Comparison of ENCODE assay signal across 18 mouse cellular contexts in the genomic region with DNA sequence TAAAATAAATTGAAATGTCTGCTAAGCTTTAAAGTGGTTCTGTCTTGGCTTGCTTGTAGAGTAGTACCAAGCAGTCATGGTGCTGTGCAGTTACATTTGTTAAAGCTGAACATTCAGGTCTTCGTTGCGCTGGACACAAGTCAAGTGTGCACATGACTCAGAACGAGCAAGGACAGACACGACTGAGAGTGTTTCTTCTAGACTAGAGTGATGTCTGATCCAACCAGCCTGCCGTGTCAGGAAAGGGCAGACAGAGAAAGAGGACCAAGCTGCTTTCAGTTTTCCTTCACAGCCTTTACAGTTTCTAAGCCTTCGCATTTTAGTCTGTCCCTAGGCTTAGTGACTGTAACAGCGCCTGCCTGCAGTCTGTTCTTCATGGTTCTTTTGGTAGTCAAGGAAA. TPM values are rescaled to one million over a fixed set of nuclear protein-coding genes. Genes with fewer than 3 reads are reported as not detected.
DNase-seq lines count a peak whose midpoint lies in the region; ATAC-seq lines count a peak whose summit lies in the region.
"Had no signal": no experiment of that assay in that cellular context is flagged by ENCODE, and none has a peak within 500 bp of the region (broad histone marks: within the 10 kb centered on the region; RNA-seq: fewer than 3 reads in every experiment).

No protein-coding gene starts in this region.

- no peak overlapping the region for H3K4me2 ChIP-seq in intestine, embryonic 15.5 days (replicated peaks)
- H3K4me2 ChIP-seq: forebrain, embryonic 15.5 days; heart, embryonic 11.5 days; heart, embryonic 15.5 days; hindbrain, embryonic 15.5 days had no signal

- ATAC-seq in intestine, embryonic 15.5 days: no peak
- ATAC-seq: forebrain, embryonic 15.5 days; intestine, postnatal 0 days had no signal

- H3K4me3 ChIP-seq in intestine, embryonic 15.5 days (replicated peaks): no peak overlapping the region
- H3K4me3 ChIP-seq: embryonic facial prominence, embryonic 10.5 days; forebrain, embryonic 15.5 days; heart, adult 2 months; heart, embryonic 15.5 days; hindbrain, embryonic 15.5 days had no signal

- no peaks in the 10 kb centered on the region for H3K27me3 ChIP-seq in intestine, embryonic 15.5 days (replicated peaks)
- H3K27me3 ChIP-seq: forebrain, embryonic 15.5 days; heart, embryonic 15.5 days; hindbrain, embryonic 15.5 days had no signal

- DNase-seq in adrenal gland, adult 2 months: peak; percentile 47
- DNase-seq in adrenal gland, postnatal 4 days (ENCODE audit: low spot score in 2 of 2): no peak
- DNase-seq in adrenal gland, postnatal 25 days: peak; percentile 8
- DNase-seq in lung, postnatal 10 days: peak; percentile 57
- DNase-seq in lung, postnatal 4 days: peak; percentile 5 to 36
- no peak for DNase-seq in cerebellum, adult 9-11 months
- DNase-seq in heart, postnatal 14 days: no peak
- DNase-seq: cerebellum, adult 11-12 months; cerebellum, postnatal 10 days; gastrocnemius, postnatal 14 days; heart, adult 2 months had no signal

- no peak overlapping the region for H3K27ac ChIP-seq in intestine, embryonic 15.5 days
- H3K27ac ChIP-seq: embryonic facial prominence, embryonic 10.5 days; forebrain, embryonic 15.5 days; heart, adult 2 months; heart, embryonic 15.5 days; hindbrain, embryonic 15.5 days had no signal

- peaks cover 3% of the 10 kb centered on the region; the same call in 1 of the 2 replicates for H3K4me1 ChIP-seq in intestine, embryonic 15.5 days (replicated peaks)

- intact Hi-C loops in heart, postnatal 14 days (cut with DNase I): no loop called here

- no peaks in the 10 kb centered on the region for H3K9me3 ChIP-seq in intestine, embryonic 15.5 days
- H3K9me3 ChIP-seq: embryonic facial prominence, embryonic 10.5 days; forebrain, embryonic 15.5 days; heart, embryonic 15.5 days; hindbrain, embryonic 15.5 days had no signal

- H3K36me3 ChIP-seq in intestine, embryonic 15.5 days: no peaks in the 10 kb centered on the region

- no peak overlapping the region for H3K9ac ChIP-seq in intestine, embryonic 15.5 days
- H3K9ac ChIP-seq: forebrain, embryonic 15.5 days; heart, embryonic 15.5 days; hindbrain, embryonic 15.5 days had no signal

- 90% methylated on average over 7 of the region's 7 CpGs for WGBS in intestine, embryonic 15.5 days

RNA-seq across cellular contexts. Expression of a gene that starts 4.6 kb away (rescaled TPM):
- 10 to 100 TPM in 1 of 2 experiments, 1 to 10 TPM in 1; 7.3 to 11.2 TPM for total RNA-seq in adrenal gland, adult 2 months (2021)
- polyA plus RNA-seq in adrenal gland, adult 2 months (2012; rRNA removed): 0.09 and 0.10 TPM in 2 replicates
- total RNA-seq in adrenal gland, postnatal 4 days (2021): 10 to 100 TPM in 1 of 2 experiments, 1 to 10 TPM in 1; 9.1 to 12.2 TPM
- total RNA-seq in adrenal gland, postnatal 25 days (2021): 14.0 and 14.2 TPM in 2 replicates
- polyA plus RNA-seq in intestine, embryonic 15.5 days (2015; fragmentation: Nextera tagmentation; extraction: Ambion mirVana): 3.7 and 3.8 TPM in 2 replicates
- 1 to 10 TPM; 3.3 to 3.7 TPM for total RNA-seq in heart, postnatal 14 days (2021)

RNA-seq across cellular contexts. Expression of a gene that starts 4.8 kb away (rescaled TPM):
- total RNA-seq in adrenal gland, adult 2 months (2021): 10 to 100 TPM; 18.7 to 21.1 TPM
- 2.7 and 3.0 TPM in 2 replicates for polyA plus RNA-seq in adrenal gland, adult 2 months (2012; rRNA removed)
- 10 to 100 TPM; 24.8 to 25.4 TPM for total RNA-seq in adrenal gland, postnatal 4 days (2021)
- total RNA-seq in adrenal gland, postnatal 25 days (2021): 22.4 and 26.8 TPM in 2 replicates
- polyA plus RNA-seq in intestine, embryonic 15.5 days (2015; fragmentation: Nextera tagmentation; extraction: Ambion mirVana): 16.6 and 19.3 TPM in 2 replicates
- total RNA-seq in heart, postnatal 14 days (2021): 10 to 100 TPM; 13.8 to 17.6 TPM

Comparison
In these comparisons a context has a peak if more than half of its experiments do, and no peak if none do; other contexts are left out.
1. DNase-seq: peak in adrenal gland, adult 2 months (single experiment), adrenal gland, postnatal 25 days (single experiment), lung, postnatal 10 days (single experiment) and lung, postnatal 4 days (2 of 2); none in adrenal gland, postnatal 4 days (0 of 2), cerebellum, adult 9-11 months (single experiment) and heart, postnatal 14 days (0 of 2).